Mouse (Mus musculus): ENCODE measurements around the gene Myom1. TPM values are rescaled to one million over a fixed set of nuclear protein-coding genes. Genes with fewer than 3 reads are reported as not detected.

Gene Myom1
- polyA plus RNA-seq, 1 experiment from 2014 or later = 5.7 TPM

DNA sequence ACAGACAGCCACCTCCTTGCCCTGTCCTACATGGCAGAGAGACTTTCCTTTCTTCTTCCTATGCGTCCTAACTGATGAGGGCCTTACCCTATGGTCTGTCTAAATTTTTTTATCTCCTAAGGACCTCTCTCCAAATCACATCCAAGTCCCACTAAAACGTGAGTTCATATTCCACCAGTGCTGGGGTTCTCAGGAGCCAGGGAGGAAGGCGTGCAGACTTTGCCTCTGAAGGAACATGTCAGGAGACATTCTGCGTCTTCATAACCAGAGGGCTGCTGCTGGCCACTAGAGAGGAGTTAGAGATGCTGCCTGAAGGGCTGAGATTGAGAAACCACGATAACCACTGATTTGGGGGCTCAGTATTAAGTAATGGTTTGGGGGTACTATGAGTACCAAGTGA is 4.5 kb downstream of the Myom1 start:
- no peak for ATAC-seq (ENCODE audit: insufficient read depth)
- WGBS = 86% methylated on average over 5 of the region's 5 CpGs

GRCm38 (mm10) chr17:71008676-71009075 is 6.2 kb downstream of the Myom1 start:
- no peaks in the 10 kb centered on the region for H3K36me3 ChIP-seq (ENCODE audit: insufficient read depth)
- no peak overlapping the region for H3K4me3 ChIP-seq (ENCODE audit: low read depth, low read length)
- no peak overlapping the region for H3K27ac ChIP-seq (ENCODE audit: low read depth)
- ATAC-seq (ENCODE audit: insufficient read depth) = no peak
- TF ChIP-seq CTCF (IDR thresholded peaks at IDR 0.05; ENCODE audit: low read depth) = no peak
- no peaks in the 10 kb centered on the region for H3K27me3 ChIP-seq (ENCODE audit: insufficient read depth, low read length)
- no peak for DNase-seq
- no peaks in the 10 kb centered on the region for H3K4me1 ChIP-seq (ENCODE audit: insufficient read depth)
- H3K9ac ChIP-seq = no peak overlapping the region
- H3K9me3 ChIP-seq (ENCODE audit: low read depth, low read length) = no peaks in the 10 kb centered on the region
- WGBS = 74% methylated on average over 3 of the region's 3 CpGs
- no peak overlapping the region for H3K4me2 ChIP-seq

More for the DNA sequence above, 4.5 kb downstream of the Myom1 start:
- Histone ChIP-seq H3K4me1 (ENCODE audit: insufficient read depth) (peaks cover 6% of the 10 kb centered on the region; the same call in 1 of the 2 replicates), H3K4me2 (no peak overlapping the region), H3K9me3 (ENCODE audit: low read depth, low read length) (no peaks in the 10 kb centered on the region), H3K36me3 (ENCODE audit: insufficient read depth) (no peaks in the 10 kb centered on the region), H3K27me3 (ENCODE audit: insufficient read depth, low read length) (no peaks in the 10 kb centered on the region), H3K27ac (ENCODE audit: low read depth) (no peak overlapping the region), H3K9ac (no peak overlapping the region), H3K4me3 (ENCODE audit: low read depth, low read length) (no peak overlapping the region)
- no peak for TF ChIP-seq CTCF (IDR thresholded peaks at IDR 0.05; ENCODE audit: low read depth)
- no peak for DNase-seq

DNA sequence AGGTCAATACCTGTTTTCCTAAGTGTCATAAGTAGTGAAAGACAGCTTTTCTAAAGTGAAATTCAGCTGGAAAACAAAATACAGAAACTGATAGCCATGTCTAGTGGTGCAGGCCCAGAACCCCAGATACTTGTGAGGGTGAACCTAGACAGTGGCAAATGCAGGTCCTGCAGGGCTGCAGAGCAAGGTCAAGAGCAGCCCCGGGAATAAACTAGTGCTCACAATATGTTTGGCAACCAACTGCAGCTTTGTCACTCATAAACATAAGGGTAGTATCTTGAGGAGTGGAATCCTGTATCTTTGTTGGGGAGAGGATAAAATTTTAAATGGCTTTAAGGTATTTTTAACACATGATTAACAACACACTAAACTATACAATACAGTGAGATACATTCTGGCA is 7.3 kb downstream of the Myom1 start:
- DNase-seq (no peak), ATAC-seq (ENCODE audit: insufficient read depth) (no peak)

GRCm38 (mm10) chr17:71010646-71011242 is 8.3 kb downstream of the Myom1 start:
- Histone ChIP-seq H3K4me1 (ENCODE audit: insufficient read depth) (no peaks in the 10 kb centered on the region), H3K4me2 (no peak overlapping the region), H3K9ac (no peak overlapping the region), H3K27me3 (ENCODE audit: insufficient read depth, low read length) (no peaks in the 10 kb centered on the region), H3K27ac (ENCODE audit: low read depth) (no peak overlapping the region), H3K36me3 (ENCODE audit: insufficient read depth) (no peaks in the 10 kb centered on the region), H3K4me3 (ENCODE audit: low read depth, low read length) (no peak overlapping the region), H3K9me3 (ENCODE audit: low read depth, low read length) (no peaks in the 10 kb centered on the region)
- 62% methylated on average over 7 of the region's 7 CpGs for WGBS
- no peak for TF ChIP-seq CTCF (IDR thresholded peaks at IDR 0.05; ENCODE audit: low read depth)
- DNase-seq = no peak
- ATAC-seq (ENCODE audit: insufficient read depth) = no peak

More for the DNA sequence above, 7.3 kb downstream of the Myom1 start:
- Histone ChIP-seq H3K4me3 (ENCODE audit: low read depth, low read length) (no peak overlapping the region), H3K9ac (no peak overlapping the region), H3K9me3 (ENCODE audit: low read depth, low read length) (no peaks in the 10 kb centered on the region), H3K27ac (ENCODE audit: low read depth) (no peak overlapping the region), H3K4me1 (ENCODE audit: insufficient read depth) (no peaks in the 10 kb centered on the region), H3K27me3 (ENCODE audit: insufficient read depth, low read length) (no peaks in the 10 kb centered on the region), H3K36me3 (ENCODE audit: insufficient read depth) (no peaks in the 10 kb centered on the region), H3K4me2 (no peak overlapping the region)
- 58% methylated on average over 1 of the region's 1 CpGs for WGBS
- TF ChIP-seq CTCF (IDR thresholded peaks at IDR 0.05; ENCODE audit: low read depth) = no peak

DNA sequence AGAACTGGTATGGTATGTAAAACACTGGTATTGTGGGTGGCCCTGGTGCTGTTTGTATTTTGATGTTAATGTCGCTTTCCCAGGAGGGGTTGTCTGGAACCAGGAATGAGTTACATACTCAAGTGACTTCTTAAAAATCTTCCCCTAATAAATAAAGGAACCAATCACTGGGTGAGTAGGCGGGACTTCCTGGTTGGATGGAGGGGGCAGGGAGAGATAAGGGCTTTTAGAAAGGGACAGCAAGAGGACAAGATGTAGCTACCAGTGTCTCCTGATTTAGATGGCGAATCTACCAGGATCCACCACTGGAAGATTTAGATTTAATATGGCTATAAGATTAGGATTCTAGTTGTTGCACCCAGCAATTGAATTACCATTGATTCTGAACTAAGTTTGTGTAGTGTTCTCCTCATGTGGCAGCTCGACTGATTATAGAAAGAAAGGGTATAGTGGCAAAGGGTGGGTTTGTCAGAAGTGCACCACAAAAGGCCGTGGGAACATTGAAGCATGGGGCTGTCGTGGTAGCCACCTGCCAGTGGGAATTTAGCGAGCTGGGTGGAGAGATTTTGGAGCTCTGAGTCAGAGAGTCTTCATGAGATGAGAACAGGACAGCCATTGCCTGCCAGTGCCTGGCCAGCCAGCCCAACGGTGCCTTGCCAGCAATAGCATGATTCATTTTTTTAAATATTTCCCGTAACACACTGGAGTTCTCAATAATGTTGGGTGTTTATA is 9.7 kb downstream of the Myom1 start:
- no peaks in the 10 kb centered on the region for H3K4me1 ChIP-seq (ENCODE audit: insufficient read depth)
- DNase-seq (no peak), ATAC-seq (ENCODE audit: insufficient read depth) (no peak)
- WGBS = 84% methylated on average over 9 of the region's 9 CpGs
- H3K9me3 ChIP-seq (ENCODE audit: low read depth, low read length) = no peaks in the 10 kb centered on the region
- TF ChIP-seq CTCF (IDR thresholded peaks at IDR 0.05; ENCODE audit: low read depth) = no peak
- no peak overlapping the region for H3K4me3 ChIP-seq (ENCODE audit: low read depth, low read length)
- no peak overlapping the region for H3K9ac ChIP-seq
- no peak overlapping the region for H3K27ac ChIP-seq (ENCODE audit: low read depth)
- H3K36me3 ChIP-seq (ENCODE audit: insufficient read depth) = no peaks in the 10 kb centered on the region
- no peaks in the 10 kb centered on the region for H3K27me3 ChIP-seq (ENCODE audit: insufficient read depth, low read length)
- H3K4me2 ChIP-seq = no peak overlapping the region

- Histone ChIP-seq H3K27ac (ENCODE audit: low read depth) (no peak overlapping the region), H3K4me1 (ENCODE audit: insufficient read depth) (no peaks in the 10 kb centered on the region), H3K36me3 (ENCODE audit: insufficient read depth) (no peaks in the 10 kb centered on the region), H3K27me3 (ENCODE audit: insufficient read depth, low read length) (no peaks in the 10 kb centered on the region), H3K4me3 (ENCODE audit: low read depth, low read length) (no peak overlapping the region), H3K9me3 (ENCODE audit: low read depth, low read length) (no peaks in the 10 kb centered on the region), H3K4me2 (no peak overlapping the region), H3K9ac (no peak overlapping the region)
- TF ChIP-seq CTCF (IDR thresholded peaks at IDR 0.05; ENCODE audit: low read depth) = no peak
- DNase-seq = peak; percentile 4
- 61% methylated on average over 6 of the region's 6 CpGs for WGBS
- no peak for ATAC-seq (ENCODE audit: insufficient read depth)
Measured at GRCm38 (mm10) chr17:71013105-71013504, 10.7 kb downstream of the Myom1 start.

GRCm38 (mm10) chr17:71014911-71015310 is 12.5 kb downstream of the Myom1 start:
- H3K27me3 ChIP-seq (ENCODE audit: insufficient read depth, low read length) = no peaks in the 10 kb centered on the region
- 72% methylated on average over 5 of the region's 5 CpGs for WGBS
- no peak overlapping the region for H3K27ac ChIP-seq (ENCODE audit: low read depth)
- no peak overlapping the region for H3K9ac ChIP-seq
- no peak overlapping the region for H3K4me2 ChIP-seq
- H3K9me3 ChIP-seq (ENCODE audit: low read depth, low read length) = no peaks in the 10 kb centered on the region
- H3K4me3 ChIP-seq (ENCODE audit: low read depth, low read length) = no peak overlapping the region
- H3K4me1 ChIP-seq (ENCODE audit: insufficient read depth) = peaks cover 7% of the 10 kb centered on the region; the same call in 1 of the 2 replicates
- ATAC-seq (ENCODE audit: insufficient read depth) (no peak), DNase-seq (no peak)
- TF ChIP-seq CTCF (IDR thresholded peaks at IDR 0.05; ENCODE audit: low read depth) = no peak
- no peaks in the 10 kb centered on the region for H3K36me3 ChIP-seq (ENCODE audit: insufficient read depth)

Measured in lung, embryonic 14.5 days (tissue).